Mouse (Mus musculus): ENCODE data around the gene Ankrd52. TPM values are rescaled to one million over a fixed set of nuclear protein-coding genes. Genes with fewer than 3 reads are reported as not detected.
A peak's percentile ranks its signal among the peaks of the same experiment; 100 is the strongest.

The Ankrd52 gene
- total and polyA plus RNA-seq, 3 experiments: 29.2 to 47.5 (median 41.8) TPM

DNA sequence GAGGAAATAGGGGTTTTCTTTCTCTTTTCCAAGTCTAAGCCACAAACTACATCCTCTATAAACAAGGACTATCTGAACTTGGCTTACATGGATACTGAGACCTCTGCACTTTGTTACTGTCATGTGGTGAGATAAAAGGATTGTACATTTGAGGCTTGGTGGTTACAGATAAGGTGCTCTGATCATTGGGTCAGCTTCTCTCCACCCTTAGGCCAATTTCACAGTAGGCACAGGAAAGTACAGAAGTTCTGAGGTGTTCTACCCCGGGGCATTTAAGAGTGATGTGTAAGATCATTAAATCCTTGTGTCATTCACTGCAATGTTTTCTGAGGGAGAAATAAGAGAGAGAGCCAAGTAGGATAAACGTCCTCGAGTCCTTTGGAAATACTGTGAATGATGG is 40.3 kb upstream of the Ankrd52 start:
- 57% methylated on average over 3 of the region's 3 CpGs for WGBS
- H3K9ac ChIP-seq (ENCODE audit: low read depth, low read length): no peak overlapping the region

GRCm38 (mm10) chr10:128337306-128338181 is 39.4 kb upstream of the Ankrd52 start, which contains the start of gene Cs:
TSS of gene Cs (plus strand) at chr10:128337734.
- Histone ChIP-seq H3K36me3 (ENCODE audit: control insufficient read depth, insufficient read depth, low read length) (peaks cover 31% of the 10 kb centered on the region), H3K27ac (peak within 1 kb of the TSS; percentile 90), H3K79me2 (replicated peaks; ENCODE audit: control insufficient read depth, insufficient read depth, low read length) (peaks cover 8% of the 10 kb centered on the region), H3K4me3 (peak within 1 kb of the TSS; percentile 71), H3K27me3 (ENCODE audit: control insufficient read depth, insufficient read depth, low read length) (no peaks in the 10 kb centered on the region), H3K9ac (ENCODE audit: low read depth, low read length) (peak within 1 kb of the TSS; percentile 99), H3K4me1 (ENCODE audit: control insufficient read depth, insufficient read depth, low read length) (peaks cover 11% of the 10 kb centered on the region)
- peak; percentile 96 to 97 for DNase-seq
- peak; percentile 64; the same call in 1 of the 2 replicates for TF ChIP-seq EP300 (IDR thresholded peaks at IDR 0.05; ENCODE audit: insufficient read depth, low read depth, low read length)
- TF ChIP-seq CTCF (IDR thresholded peaks at IDR 0.05): no peak
- peak; percentile 71 for TF ChIP-seq POLR2A (IDR thresholded peaks at IDR 0.05; ENCODE audit: insufficient read depth, low read depth, low read length)
- under 1% methylated on average over 61 of the region's 61 CpGs for WGBS
- intact Hi-C loops (cut with DNase I): loop anchor here (2.0 to 5.0 kb wide), 3 partner anchors 15 to 71 kb away; partner anchors contain the start of genes Ankrd52 and Cnpy2

More for the DNA sequence above, 40.3 kb upstream of the Ankrd52 start:
- TF ChIP-seq CTCF (IDR thresholded peaks at IDR 0.05) (no peak), POLR2A (IDR thresholded peaks at IDR 0.05; ENCODE audit: insufficient read depth, low read depth, low read length) (no peak), EP300 (IDR thresholded peaks at IDR 0.05; ENCODE audit: insufficient read depth, low read depth, low read length) (no peak)
- H3K36me3 ChIP-seq (ENCODE audit: control insufficient read depth, insufficient read depth, low read length): peaks cover 27% of the 10 kb centered on the region
- H3K27ac ChIP-seq: peak overlapping the region; percentile 90
- no peaks in the 10 kb centered on the region for H3K27me3 ChIP-seq (ENCODE audit: control insufficient read depth, insufficient read depth, low read length)
- H3K79me2 ChIP-seq (replicated peaks; ENCODE audit: control insufficient read depth, insufficient read depth, low read length): peaks cover 8% of the 10 kb centered on the region
- DNase-seq: no peak
- H3K4me1 ChIP-seq (ENCODE audit: control insufficient read depth, insufficient read depth, low read length): peaks cover 10% of the 10 kb centered on the region
- no peak overlapping the region for H3K4me3 ChIP-seq
- intact Hi-C loops (cut with DNase I): loop anchor here (2.0 to 5.0 kb wide), 3 partner anchors 14 to 72 kb away; partner anchors contain the start of genes Ankrd52 and Cnpy2

- no peaks in the 10 kb centered on the region for H3K27me3 ChIP-seq (ENCODE audit: control insufficient read depth, insufficient read depth, low read length)
- H3K4me3 ChIP-seq: peak overlapping the region; percentile 71
- H3K9ac ChIP-seq (ENCODE audit: low read depth, low read length): peak overlapping the region; percentile 99
- peaks cover 8% of the 10 kb centered on the region for H3K79me2 ChIP-seq (replicated peaks; ENCODE audit: control insufficient read depth, insufficient read depth, low read length)
- H3K36me3 ChIP-seq (ENCODE audit: control insufficient read depth, insufficient read depth, low read length): peaks cover 36% of the 10 kb centered on the region
- H3K4me1 ChIP-seq (ENCODE audit: control insufficient read depth, insufficient read depth, low read length): peaks cover 15% of the 10 kb centered on the region
- no peak for TF ChIP-seq CTCF (IDR thresholded peaks at IDR 0.05)
- no peak for TF ChIP-seq EP300 (IDR thresholded peaks at IDR 0.05; ENCODE audit: insufficient read depth, low read depth, low read length)
- TF ChIP-seq POLR2A (IDR thresholded peaks at IDR 0.05; ENCODE audit: insufficient read depth, low read depth, low read length): no peak
- WGBS: 4% methylated on average over 5 of the region's 5 CpGs
- intact Hi-C loops (cut with DNase I): loop anchor here (5.0 kb wide), 1 partner anchor 39 kb away; the partner anchor contains the start of gene Ankrd52
- H3K27ac ChIP-seq: peak overlapping the region; percentile 90
- no peak for DNase-seq
These were observed 38.5 kb upstream of the Ankrd52 start for GRCm38 (mm10) chr10:128338415-128338814.

- Histone ChIP-seq H3K9ac (ENCODE audit: low read depth, low read length) (no peak overlapping the region; the same call in 1 of the 2 replicates), H3K27ac (peak overlapping the region; percentile 90), H3K4me1 (ENCODE audit: control insufficient read depth, insufficient read depth, low read length) (peaks cover 18% of the 10 kb centered on the region), H3K4me3 (peak overlapping the region; percentile 71), H3K36me3 (ENCODE audit: control insufficient read depth, insufficient read depth, low read length) (peaks cover 41% of the 10 kb centered on the region), H3K27me3 (ENCODE audit: control insufficient read depth, insufficient read depth, low read length) (no peaks in the 10 kb centered on the region), H3K79me2 (replicated peaks; ENCODE audit: control insufficient read depth, insufficient read depth, low read length) (peaks cover 8% of the 10 kb centered on the region)
- intact Hi-C loops (cut with DNase I): loop anchor here (5.0 kb wide), 1 partner anchor 38 kb away; the partner anchor contains the start of gene Ankrd52
- DNase-seq: peak in 1 of 2 experiments; percentile 34
- TF ChIP-seq POLR2A (IDR thresholded peaks at IDR 0.05; ENCODE audit: insufficient read depth, low read depth, low read length) (no peak), EP300 (IDR thresholded peaks at IDR 0.05; ENCODE audit: insufficient read depth, low read depth, low read length) (no peak), CTCF (IDR thresholded peaks at IDR 0.05) (no peak)
- WGBS: 8% methylated on average over 2 of the region's 2 CpGs
These were observed 38.0 kb upstream of the Ankrd52 start for GRCm38 (mm10) chr10:128338948-128339347.

DNA sequence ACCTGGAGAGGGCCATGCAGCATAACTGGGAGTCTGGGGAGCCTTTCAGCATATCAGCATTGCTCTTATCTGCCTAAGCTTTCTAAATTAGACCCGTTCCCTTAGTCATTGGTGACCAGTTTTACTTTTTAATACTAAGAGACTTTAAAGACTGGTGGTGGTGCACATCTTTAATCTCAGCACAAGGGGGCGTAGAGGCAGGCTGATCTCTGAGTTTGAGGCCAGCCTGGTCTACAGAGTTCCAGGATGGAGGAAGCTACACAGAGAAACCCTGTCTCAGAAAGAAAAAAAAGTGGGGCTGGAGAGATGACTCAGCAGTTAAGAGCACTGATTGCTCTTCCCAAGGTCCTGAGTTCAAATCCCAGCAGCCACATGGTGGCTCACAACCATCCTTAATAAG is 36.7 kb upstream of the Ankrd52 start:
- H3K36me3 ChIP-seq (ENCODE audit: control insufficient read depth, insufficient read depth, low read length): peaks cover 46% of the 10 kb centered on the region
- no peak overlapping the region for H3K4me3 ChIP-seq
- intact Hi-C loops (cut with DNase I): no loop called here
- H3K79me2 ChIP-seq (replicated peaks; ENCODE audit: control insufficient read depth, insufficient read depth, low read length): peaks cover 8% of the 10 kb centered on the region
- no peak overlapping the region; the same call in 1 of the 2 replicates for H3K9ac ChIP-seq (ENCODE audit: low read depth, low read length)
- TF ChIP-seq POLR2A (IDR thresholded peaks at IDR 0.05; ENCODE audit: insufficient read depth, low read depth, low read length) (no peak), CTCF (IDR thresholded peaks at IDR 0.05) (peak; percentile 45)
- no peaks in the 10 kb centered on the region for H3K27me3 ChIP-seq (ENCODE audit: control insufficient read depth, insufficient read depth, low read length)
- DNase-seq: no peak
- peaks cover 23% of the 10 kb centered on the region for H3K4me1 ChIP-seq (ENCODE audit: control insufficient read depth, insufficient read depth, low read length)
- WGBS: 58% methylated on average over 2 of the region's 2 CpGs
- peak overlapping the region; percentile 90; the same call in 1 of the 2 replicates for H3K27ac ChIP-seq

All from heart, adult 2 months (tissue).